Mouse (Mus musculus) erythroblast, embryonic 14.5 days (primary cell): ENCODE results near the gene Rims1.

Source experiments
- GATA1 ChIP-seq: IDR thresholded peaks from 2 replicates; pipeline ENCODE4 v1.6.1; 2012; ENCODE audit warnings: low read length, inconsistent platforms, mixed read lengths
- TAL1 ChIP-seq: IDR thresholded peaks from 3 replicates; pipeline ENCODE4 v1.6.1; 2012; ENCODE audit warnings: low read length, inconsistent platforms, mixed read lengths

- TF ChIP-seq TAL1 (no peak), GATA1 (no peak)
Measured at GRCm38 (mm10) chr1:22640568-22640967, 165.2 kb downstream of the Rims1 start.
